In genomic region chr10:52101273-52101672, GRCm38 (mm10) we compare ENCODE assay signal across 24 mouse cellular contexts.
DNase-seq lines count a peak whose midpoint lies in the region; ATAC-seq and TF ChIP-seq lines count a peak whose summit lies in the region.
"Had no signal": no experiment of that assay in that cellular context is flagged by ENCODE, and none has a peak within 500 bp of the region (broad histone marks: within the 10 kb centered on the region; RNA-seq: fewer than 3 reads in every experiment).

No protein-coding gene starts in this region.

- no peak overlapping the region for H3K9ac ChIP-seq in kidney, embryonic 15.5 days
- H3K9ac ChIP-seq in intestine, embryonic 15.5 days = no peak overlapping the region
- no peak overlapping the region for H3K9ac ChIP-seq in intestine, embryonic 16.5 days (ENCODE audit: low read depth, low read length)
- H3K9ac ChIP-seq: embryonic facial prominence, embryonic 13.5 days; embryonic facial prominence, embryonic 15.5 days; forebrain, embryonic 12.5 days had no signal

- ATAC-seq in kidney, embryonic 15.5 days (replicated peaks; ENCODE audit: low FRiP score) = 0 out of 2 replicates have a peak, but pooled peaks have one; percentile 70
- ATAC-seq in intestine, embryonic 15.5 days = peak; percentile 81
- ATAC-seq in intestine, embryonic 16.5 days = peak; percentile 80
- ATAC-seq: forebrain, embryonic 14.5 days had no signal

- no peak for TF ChIP-seq CTCF in kidney, adult 2 months (conservative IDR thresholded peaks at IDR 0.05; ENCODE audit: insufficient read depth, insufficient read length, low read depth, low read length)

- DNase-seq in kidney, adult 2 months = peak; percentile 5
- DNase-seq in kidney, adult 18-20 months = no peak
- no peak for DNase-seq in kidney, postnatal 4 days
- no peak for DNase-seq in urinary bladder, postnatal 10 days (ENCODE audit: low spot score)
- no peak for DNase-seq in lung, postnatal 25 days (ENCODE audit: low spot score)
- DNase-seq: adrenal gland, adult 2 months; adrenal gland, postnatal 10 days; adrenal gland, postnatal 25 days; cerebellum, adult 11 months; cerebellum, adult 18-20 months; cerebellum, adult 8-10 months; cerebellum, adult 9-11 months; cerebellum, postnatal 14 days; cerebellum, postnatal 36 days; embryo, embryonic 11 days had no signal

- no peaks in the 10 kb centered on the region for H3K4me1 ChIP-seq in kidney, adult 2 months (ENCODE audit: control insufficient read depth, insufficient read depth, low read length)
- H3K4me1 ChIP-seq in kidney, embryonic 15.5 days = no peaks in the 10 kb centered on the region
- H3K4me1 ChIP-seq in intestine, embryonic 15.5 days (replicated peaks) = no peaks in the 10 kb centered on the region
- no peaks in the 10 kb centered on the region; the same call in 1 of the 2 replicates for H3K4me1 ChIP-seq in intestine, embryonic 16.5 days (ENCODE audit: control insufficient read depth, insufficient read depth, low read length)
- H3K4me1 ChIP-seq: embryonic facial prominence, embryonic 15.5 days; forebrain, embryonic 10.5 days; forebrain, embryonic 12.5 days had no signal

- no peak overlapping the region for H3K4me2 ChIP-seq in kidney, embryonic 15.5 days
- no peak overlapping the region for H3K4me2 ChIP-seq in intestine, embryonic 15.5 days (replicated peaks)
- H3K4me2 ChIP-seq in intestine, embryonic 16.5 days (ENCODE audit: low read depth, low read length) = no peak overlapping the region
- H3K4me2 ChIP-seq: embryonic facial prominence, embryonic 13.5 days; embryonic facial prominence, embryonic 15.5 days; forebrain, embryonic 12.5 days had no signal

- H3K36me3 ChIP-seq in kidney, adult 2 months (ENCODE audit: control insufficient read depth, insufficient read depth, low read length) = no peaks in the 10 kb centered on the region
- no peaks in the 10 kb centered on the region for H3K36me3 ChIP-seq in kidney, embryonic 15.5 days
- no peaks in the 10 kb centered on the region for H3K36me3 ChIP-seq in intestine, embryonic 15.5 days
- no peaks in the 10 kb centered on the region for H3K36me3 ChIP-seq in intestine, embryonic 16.5 days (ENCODE audit: control insufficient read depth, insufficient read depth, low read length)
- H3K36me3 ChIP-seq: embryonic facial prominence, embryonic 13.5 days; embryonic facial prominence, embryonic 15.5 days; forebrain, embryonic 10.5 days; forebrain, embryonic 12.5 days had no signal

- H3K9me3 ChIP-seq in kidney, embryonic 15.5 days (replicated peaks) = no peaks in the 10 kb centered on the region
- H3K9me3 ChIP-seq in intestine, embryonic 15.5 days = no peaks in the 10 kb centered on the region
- H3K9me3 ChIP-seq in intestine, embryonic 16.5 days (ENCODE audit: control insufficient read depth, low read length) = no peaks in the 10 kb centered on the region
- H3K9me3 ChIP-seq: embryonic facial prominence, embryonic 13.5 days; embryonic facial prominence, embryonic 15.5 days; forebrain, embryonic 10.5 days; forebrain, embryonic 12.5 days had no signal

- H3K27me3 ChIP-seq in kidney, adult 2 months (replicated peaks; ENCODE audit: control insufficient read depth, insufficient read depth, low read length) = no peaks in the 10 kb centered on the region; the same call in 1 of the 2 replicates
- no peaks in the 10 kb centered on the region for H3K27me3 ChIP-seq in kidney, embryonic 15.5 days
- H3K27me3 ChIP-seq in intestine, embryonic 15.5 days (replicated peaks) = no peaks in the 10 kb centered on the region
- H3K27me3 ChIP-seq in intestine, embryonic 16.5 days (replicated peaks; ENCODE audit: control insufficient read depth, insufficient read depth, low read length) = no peaks in the 10 kb centered on the region
- H3K27me3 ChIP-seq: embryonic facial prominence, embryonic 13.5 days; embryonic facial prominence, embryonic 15.5 days; forebrain, embryonic 12.5 days had no signal

- H3K27ac ChIP-seq in kidney, adult 2 months (ENCODE audit: insufficient read depth, low read depth, low read length) = no peak overlapping the region
- no peak overlapping the region for H3K27ac ChIP-seq in kidney, embryonic 15.5 days
- H3K27ac ChIP-seq in intestine, embryonic 15.5 days = no peak overlapping the region
- no peak overlapping the region for H3K27ac ChIP-seq in intestine, embryonic 16.5 days (ENCODE audit: low read length)
- H3K27ac ChIP-seq: embryonic facial prominence, embryonic 13.5 days; embryonic facial prominence, embryonic 15.5 days; forebrain, embryonic 10.5 days; forebrain, embryonic 12.5 days had no signal

- no peak overlapping the region for H3K4me3 ChIP-seq in kidney, adult 2 months (ENCODE audit: insufficient read depth, low read depth, low read length)
- no peak overlapping the region for H3K4me3 ChIP-seq in kidney, embryonic 15.5 days (replicated peaks)
- no peak overlapping the region for H3K4me3 ChIP-seq in intestine, embryonic 15.5 days (replicated peaks)
- H3K4me3 ChIP-seq in intestine, embryonic 16.5 days (ENCODE audit: low read length) = no peak overlapping the region
- H3K4me3 ChIP-seq: embryonic facial prominence, embryonic 13.5 days; embryonic facial prominence, embryonic 15.5 days; erythroblast, embryonic 14.5 days; forebrain, embryonic 10.5 days; forebrain, embryonic 12.5 days had no signal

- WGBS in kidney, adult 2 months = 24% methylated on average over 1 of the region's 1 CpGs
- 33% methylated on average over 1 of the region's 1 CpGs for WGBS in kidney, embryonic 15.5 days
- WGBS in intestine, embryonic 15.5 days = 56% methylated on average over 1 of the region's 1 CpGs
- WGBS in intestine, embryonic 16.5 days = 56% methylated on average over 1 of the region's 1 CpGs

- TF ChIP-seq POLR2A in kidney, adult 2 months (IDR thresholded peaks at IDR 0.05; ENCODE audit: low read depth, low read length) = no peak
